Mouse (Mus musculus) ovary, postnatal 36 days (tissue): ENCODE data around the gene Arhgdib.
A peak's percentile ranks its signal among the peaks of the same experiment; 100 is the strongest.
"Not testable (repeated sequence)": the region's sequence is repeated elsewhere in the genome, so short reads cannot be mapped to it uniquely, and the experiment has no call there.

Experiments
- DNase-seq: peaks from one replicate; pipeline ENCODE4 v3.0.0; 2022; ENCODE audit warnings: low spot score, mixed read lengths

Arhgdib gene

DNA sequence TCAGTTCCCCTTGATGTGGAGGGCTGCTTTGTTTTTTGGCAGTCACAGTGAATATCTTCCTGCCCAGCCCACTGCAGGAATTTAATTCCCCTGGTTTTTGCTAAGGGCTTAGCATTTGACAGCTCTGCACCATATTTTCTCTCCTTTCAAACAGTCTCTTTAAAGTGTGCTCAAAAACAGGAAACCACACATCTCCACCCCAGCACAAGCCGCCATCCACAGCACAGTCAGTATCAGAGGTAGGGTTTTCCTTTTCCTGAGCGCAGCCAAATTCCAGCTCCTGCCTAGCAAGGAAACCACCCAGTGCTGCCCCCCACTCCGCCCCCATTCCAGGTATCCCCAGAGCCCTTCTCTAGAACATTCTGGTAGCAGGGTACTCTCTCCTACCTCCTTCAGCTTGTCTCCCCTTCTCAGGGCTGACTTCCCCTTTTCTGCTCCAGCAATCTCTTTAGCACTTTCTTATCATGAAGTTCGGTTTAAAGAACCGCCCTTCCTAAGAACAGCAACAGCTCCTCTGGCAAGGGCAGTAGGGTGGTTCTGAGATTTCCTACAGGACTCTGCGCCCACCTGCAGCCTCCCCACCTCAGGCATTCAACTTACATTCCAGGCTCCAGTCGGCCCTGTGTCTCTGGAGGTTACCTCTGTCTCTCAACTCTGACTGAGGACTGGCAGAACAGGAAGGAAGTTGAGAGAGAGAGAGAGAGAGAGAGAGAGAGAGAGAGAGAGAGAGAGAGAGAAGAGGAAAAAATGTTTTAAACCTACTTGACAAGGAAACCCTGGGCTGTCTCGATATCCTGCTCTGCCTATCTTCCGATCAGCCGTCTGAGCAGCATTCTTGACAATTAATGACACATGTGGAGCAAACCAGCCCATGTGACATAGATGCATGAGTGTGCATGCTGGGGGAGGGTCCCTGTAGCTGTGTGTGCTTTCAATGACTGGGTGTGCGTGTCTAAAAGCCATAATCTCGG, at the start of gene Arhgdib:
Gene Arhgdib, minus strand, starts transcription at position 849 of the 971 bp plus-strand sequence.
- no peak for DNase-seq

DNA sequence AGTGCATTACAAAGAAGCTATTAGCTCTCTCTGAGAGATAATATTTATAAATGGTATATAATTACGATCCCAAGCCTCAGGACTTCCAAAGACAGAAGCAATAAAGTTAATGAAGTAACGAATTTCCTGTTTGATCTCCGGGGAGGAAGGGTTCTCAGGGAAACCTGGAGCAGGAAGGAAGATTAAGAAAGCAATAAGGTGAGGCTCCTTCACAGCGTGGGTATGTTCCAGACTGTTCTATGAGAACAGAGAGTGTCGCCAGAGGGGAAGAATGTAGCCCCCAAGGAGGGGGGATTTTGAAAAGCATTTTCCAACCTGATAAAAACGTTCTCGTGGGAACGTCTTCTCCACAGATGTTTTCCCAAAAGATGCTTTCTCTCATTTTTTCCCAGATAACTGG, 48.9 kb upstream of the Arhgdib start:
- no peak for DNase-seq

DNA sequence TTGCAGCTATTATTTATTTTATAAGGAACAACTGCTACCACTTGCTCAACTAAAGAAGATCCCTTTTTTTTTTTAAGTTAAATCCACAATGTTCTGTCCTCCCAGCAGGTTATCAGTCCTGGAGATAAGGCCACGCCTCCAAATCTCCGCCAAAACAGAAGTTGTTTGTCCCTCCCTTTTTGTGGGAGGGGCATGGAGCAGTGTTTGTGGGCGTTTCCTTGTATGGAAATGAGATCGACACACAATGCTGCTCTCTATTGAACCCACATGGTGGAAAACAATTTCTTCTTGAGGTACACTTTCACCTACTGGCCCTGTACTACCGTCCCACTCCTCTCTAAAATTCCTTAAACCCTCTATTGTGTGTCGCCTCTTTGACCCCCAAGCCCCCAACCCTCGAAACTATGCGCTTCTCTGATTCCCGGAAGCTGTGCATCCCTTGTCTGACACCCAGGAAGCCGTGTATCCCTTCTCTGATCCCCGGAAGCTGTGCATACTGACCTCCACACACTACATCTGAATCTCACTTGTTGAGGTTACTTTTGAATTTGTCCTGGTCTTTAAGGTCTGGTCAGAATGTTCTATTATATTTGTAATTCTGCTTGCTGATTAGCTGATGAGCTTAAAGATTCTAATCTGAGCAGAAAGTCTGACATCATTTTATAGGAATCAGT, 48.3 kb upstream of the Arhgdib start:
- DNase-seq: peak; percentile 32

DNA sequence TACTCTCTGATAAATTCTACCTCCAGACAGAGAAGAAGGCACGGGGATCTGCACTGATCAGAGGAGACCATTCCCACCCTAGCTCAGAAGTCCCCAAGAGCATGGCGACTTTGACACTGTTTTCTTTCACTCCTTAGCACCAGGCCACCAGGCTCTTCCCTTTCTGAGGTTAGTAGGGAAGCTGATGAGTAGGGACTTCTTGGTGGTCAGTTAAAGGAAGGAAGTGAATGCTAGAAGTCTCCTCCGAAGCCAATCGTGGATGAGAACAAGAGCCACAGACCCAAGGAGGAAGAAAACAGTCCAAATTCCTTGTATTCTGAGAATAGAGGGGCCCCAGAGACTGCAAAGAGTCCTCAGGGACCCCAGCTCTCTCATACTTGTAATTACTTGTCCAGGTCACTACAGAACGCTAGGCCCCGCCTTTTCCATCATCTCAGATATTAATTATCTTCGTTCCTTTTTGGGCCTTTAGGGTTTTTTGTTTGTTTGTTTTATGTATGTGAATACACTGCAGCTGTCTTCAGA, 46.9 kb upstream of the Arhgdib start:
- DNase-seq: no peak

DNA sequence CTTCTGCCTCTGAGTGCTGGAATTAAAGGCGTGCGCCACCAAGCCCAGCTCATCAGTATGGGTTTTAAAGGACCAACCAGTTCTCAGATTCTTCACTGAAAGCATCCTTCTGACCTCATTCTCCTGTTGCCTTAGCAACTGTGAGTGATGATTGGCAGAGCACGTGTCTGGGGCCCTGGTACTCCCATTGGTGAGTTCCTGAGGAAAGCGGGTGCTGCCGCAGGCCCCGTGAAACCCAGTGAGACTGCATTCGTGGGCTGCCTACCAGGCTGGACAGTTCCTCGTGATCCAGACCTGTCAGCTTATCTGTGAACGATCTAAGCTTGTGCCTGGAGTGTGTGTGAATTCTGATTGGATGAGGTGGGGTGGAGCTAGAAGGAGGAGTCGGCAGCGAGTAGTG, 45.0 kb upstream of the Arhgdib start:
- DNase-seq: no peak

DNA sequence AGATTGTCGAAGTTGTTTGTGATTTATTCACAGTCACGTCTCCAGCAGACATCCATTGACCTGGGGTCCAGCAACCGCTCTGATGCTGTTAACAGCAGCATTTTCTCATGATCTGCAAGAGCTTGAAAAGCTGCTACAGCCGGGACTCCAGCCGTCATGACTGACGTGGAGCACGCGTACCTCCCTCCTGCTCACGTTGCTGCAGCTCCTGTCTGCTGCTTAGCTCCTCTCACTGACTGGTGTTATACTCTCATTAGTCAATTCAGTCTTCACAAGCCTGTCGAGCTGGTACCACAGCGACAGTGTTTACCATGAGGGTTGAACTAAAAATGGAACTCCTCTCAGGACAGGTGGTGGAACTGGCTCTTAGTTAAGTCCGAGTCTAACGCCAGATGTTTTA, 44.3 kb upstream of the Arhgdib start:
- DNase-seq: no peak

DNA sequence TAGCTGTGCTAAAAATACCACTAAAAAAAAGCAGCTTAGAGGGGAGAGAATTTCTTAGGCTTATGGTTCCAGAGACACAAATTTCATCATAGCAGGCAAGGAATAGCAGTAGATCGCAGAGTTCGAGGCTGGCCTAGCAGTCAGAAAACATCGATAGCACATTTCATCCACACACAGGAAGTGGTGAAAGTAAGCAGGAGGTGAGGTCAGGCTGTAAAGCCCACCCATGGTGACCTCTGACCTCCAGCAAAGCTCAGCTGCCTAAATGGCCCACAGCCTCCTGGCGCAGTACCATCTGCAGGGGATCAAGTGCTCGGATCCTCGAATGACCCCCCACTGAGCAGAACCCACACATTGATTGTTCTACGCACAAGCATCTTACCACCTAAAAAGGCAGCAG, 41.5 kb upstream of the Arhgdib start:
- no peak for DNase-seq

DNA sequence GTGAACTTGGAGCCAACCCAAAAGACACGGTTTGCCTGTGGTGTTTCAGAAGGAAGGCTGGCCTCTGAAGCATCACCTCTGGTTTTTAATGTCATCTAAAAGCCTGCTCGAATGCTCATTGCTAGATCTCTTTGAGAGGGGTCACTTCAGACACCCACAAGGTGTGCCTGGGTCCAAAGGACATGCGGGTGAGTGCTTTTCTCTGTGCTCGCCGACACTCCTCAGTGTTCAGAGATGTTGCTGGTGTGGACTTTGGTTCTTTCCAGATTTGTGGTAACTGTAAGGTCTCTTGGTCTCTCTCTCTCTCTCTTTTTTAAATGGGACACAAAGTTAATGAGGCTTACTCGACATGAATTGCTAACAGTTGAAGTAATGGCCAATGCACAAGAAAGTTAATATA, 40.9 kb upstream of the Arhgdib start:
- no peak for DNase-seq

DNA sequence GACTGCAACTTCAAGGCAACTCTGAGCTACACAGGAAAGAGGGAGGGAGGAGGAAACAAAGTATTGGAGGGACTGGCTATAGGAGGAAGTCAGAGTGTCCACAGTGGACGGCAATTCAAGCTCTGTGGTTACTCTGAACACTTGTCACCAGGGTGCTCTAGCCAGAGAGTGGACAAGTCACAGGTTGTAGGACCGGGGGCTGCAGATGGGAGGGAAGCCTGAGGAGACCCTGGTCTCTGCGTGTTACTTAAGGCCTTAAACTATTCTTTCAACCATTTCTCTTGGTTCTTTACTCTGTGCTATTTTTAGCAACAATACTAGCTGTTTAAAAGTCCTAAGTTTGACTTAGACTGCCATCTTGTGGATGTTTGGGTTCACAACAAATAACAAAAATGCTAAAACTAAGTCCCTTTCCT, 38.6 kb upstream of the Arhgdib start:
- DNase-seq: no peak

DNA sequence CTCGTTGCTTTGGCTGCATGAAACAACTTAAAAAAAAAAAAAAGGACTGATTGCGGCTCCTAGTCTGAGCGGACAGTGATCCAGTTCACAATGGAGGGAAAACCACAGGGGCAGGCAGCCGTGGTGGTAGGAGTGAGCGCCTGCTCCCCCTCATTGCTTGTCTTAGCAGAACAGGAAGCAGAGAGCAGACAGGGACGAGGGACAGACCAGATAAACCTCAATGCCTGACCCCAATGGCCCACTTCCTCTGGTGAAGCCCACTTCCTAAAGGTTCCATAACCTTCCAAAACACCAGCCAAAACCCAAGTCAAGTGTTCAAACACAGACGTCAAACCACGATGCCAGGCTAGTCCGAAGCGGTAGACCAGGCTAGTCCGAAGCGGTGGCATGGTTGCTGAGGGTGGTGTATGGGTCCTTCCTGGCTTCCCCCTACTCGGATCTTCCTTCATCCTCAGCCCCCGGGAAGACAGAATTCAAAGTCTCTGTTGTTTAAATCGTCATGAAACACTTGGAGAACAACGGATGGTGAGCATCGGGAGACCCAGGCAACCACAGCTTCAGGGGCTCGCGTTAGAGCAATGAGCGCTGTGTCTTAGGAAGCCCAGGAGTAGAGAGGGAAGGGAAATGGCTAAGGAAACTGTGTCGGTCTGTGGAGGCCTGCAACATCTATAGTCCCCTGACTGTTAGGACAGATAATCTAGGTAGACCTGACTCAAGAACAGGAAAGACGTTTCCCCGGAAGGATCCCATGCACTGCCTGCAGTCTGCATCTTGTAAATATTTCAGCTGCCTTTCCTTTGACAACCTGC, 37.8 kb upstream of the Arhgdib start:
- DNase-seq: no peak

DNA sequence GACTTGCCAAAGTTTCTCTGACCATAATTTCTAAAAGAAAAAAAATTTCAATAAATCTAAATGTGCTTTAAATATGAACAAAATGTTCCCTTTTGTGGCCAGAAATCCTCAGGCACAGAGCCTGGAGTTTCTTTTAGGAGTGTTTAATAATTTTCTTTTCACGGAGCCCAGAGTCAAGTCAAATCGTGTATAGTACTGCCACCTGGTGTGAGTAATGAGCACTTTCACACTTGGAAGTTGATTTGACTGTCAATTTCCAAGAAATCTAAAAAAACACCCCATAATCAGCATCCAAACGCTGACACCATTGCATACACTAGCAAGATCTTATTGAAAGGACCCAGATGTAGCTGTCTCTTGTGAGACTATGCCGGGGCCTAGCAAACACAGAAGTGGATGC, 27.2 kb upstream of the Arhgdib start:
- DNase-seq: not testable (repeated sequence)

DNA sequence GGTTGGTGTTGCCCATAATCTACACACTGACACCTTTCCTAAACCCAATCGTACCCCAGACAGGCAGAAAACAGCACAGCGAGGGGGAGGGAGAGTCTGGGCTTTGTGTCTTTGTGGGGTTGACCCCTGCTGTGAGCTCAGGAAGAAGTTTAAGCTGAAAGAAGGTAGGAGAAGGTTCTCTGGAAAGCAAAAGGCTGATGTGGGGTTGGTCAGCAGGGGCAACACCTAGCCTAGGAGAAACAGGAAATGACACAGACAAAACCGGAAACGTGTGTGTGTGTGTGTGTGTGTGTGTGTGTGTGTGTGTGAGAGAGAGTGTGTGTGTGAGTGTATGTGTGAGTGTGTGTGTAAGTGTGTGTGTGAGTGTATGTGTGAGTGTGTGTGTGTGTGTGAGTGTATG, 25.8 kb upstream of the Arhgdib start:
- no peak for DNase-seq

DNA sequence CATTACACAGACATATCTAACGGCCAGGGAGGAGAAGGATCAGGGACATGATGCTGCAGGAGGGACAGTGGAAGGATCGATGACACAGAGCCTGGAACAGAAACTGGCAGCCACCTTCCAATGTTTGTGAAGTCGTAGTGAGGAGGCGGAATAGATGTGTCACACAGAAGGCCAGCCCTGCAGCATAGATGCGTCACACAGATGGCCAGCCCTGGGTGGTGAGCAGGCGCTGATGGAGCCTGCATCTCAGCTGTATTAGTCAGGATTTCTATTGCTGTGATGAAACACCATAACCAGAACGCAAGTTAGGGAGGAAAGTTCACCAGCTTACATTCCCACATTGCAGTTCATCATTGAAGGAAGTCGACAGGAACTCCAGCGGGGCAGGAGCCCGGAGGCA, 24.2 kb upstream of the Arhgdib start:
- no peak for DNase-seq

DNA sequence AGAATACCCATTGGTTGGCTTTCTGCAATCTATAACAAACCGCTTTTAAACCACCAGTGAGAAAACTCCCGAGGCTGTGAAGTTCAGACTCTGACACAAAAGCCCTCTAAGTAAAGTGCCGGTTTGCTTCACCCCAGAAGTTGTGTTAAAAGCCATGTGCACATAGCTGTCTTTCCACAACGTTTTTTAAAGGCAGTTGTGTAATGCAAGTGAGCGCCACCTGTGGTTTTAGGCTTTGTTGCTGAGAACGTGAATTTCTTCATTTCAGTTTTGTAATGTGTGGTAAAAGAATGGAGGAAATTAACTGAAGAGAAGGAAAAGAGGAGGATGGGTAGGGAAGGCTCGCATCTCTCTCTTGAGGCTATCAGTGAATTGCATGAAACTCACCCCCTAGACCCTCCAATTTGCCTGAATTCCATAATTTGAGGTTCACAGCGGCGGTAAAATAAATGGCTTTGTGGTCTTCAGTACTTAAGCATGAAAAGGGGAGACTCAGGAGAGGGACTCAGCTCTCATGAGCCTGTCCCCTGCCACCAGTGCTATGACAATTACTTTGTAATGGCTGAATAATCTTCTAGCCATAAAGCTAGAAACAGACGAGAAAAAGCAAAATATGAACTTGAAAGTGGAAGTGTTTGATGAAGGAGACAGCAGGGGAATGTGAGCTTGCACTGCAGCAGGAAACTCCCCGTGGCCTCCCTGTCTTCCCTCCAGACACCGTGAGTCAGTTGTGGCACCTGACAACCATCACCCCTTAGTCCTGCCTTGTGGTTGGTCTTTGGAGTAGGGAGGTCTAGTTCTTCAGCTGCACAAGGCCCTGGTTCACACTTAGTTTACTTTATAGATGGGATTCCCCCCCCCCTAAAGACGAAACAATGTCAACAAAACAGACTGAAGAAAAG, 23.2 kb upstream of the Arhgdib start:
- DNase-seq: no peak

DNA sequence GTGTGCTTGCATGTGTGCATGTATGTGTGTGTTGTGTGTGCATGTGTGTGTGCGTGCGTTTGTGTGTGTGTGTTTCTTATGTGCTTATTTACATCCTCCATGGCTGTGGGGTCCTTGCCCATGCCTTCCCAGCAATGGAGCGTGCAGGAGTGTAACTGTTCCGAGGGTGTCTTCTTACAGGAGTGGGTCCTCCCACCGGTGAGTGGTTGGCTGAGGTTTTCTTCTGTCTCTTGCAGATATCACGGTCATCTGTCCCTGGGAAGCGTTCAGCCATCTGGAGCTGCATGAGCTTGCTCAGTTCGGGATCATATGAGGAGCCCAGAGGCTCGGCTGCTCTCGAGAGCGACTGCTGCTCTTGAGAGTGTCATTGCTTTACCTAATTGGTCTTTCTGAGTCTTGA, 21.3 kb upstream of the Arhgdib start:
- DNase-seq: no peak

DNA sequence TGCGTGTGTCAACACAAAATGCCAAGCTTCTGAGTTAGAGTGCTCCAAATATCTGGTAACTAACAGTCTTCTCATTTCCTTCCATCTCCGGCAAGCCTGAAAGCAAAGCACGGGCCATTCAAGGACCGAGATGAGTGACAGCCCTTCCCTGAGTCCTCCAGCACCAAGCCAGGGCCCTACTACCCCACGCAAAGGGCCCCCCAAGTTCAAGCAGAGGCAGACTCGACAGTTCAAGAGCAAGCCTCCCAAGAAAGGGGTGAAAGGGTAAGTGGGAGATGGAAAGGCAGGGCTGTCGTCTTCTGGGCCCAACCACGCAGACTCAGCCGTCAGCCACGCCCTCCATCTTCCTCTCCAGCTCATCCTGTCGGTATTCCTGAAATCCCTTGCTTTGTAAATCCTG, 17.4 kb upstream of the Arhgdib start:
- no peak for DNase-seq

DNA sequence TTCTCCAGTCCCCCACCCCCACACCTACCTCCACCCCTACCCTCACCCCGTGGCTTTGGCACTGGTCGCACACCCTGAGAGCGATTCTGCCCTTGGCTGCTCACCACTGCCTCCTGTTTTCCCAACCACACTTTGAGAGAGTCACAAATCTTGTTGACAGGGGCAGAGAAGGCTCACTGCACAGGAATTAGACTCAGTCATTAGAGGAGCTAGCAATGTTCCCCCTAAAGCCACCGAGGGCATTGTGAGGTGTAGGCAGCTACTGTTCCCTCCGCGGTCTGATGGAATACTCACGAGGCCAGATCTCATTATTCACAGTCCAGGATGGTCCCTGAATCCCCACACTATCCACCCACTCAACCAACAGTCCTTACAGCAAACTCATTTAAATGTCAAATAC, 15.4 kb upstream of the Arhgdib start:
- DNase-seq: no peak

DNA sequence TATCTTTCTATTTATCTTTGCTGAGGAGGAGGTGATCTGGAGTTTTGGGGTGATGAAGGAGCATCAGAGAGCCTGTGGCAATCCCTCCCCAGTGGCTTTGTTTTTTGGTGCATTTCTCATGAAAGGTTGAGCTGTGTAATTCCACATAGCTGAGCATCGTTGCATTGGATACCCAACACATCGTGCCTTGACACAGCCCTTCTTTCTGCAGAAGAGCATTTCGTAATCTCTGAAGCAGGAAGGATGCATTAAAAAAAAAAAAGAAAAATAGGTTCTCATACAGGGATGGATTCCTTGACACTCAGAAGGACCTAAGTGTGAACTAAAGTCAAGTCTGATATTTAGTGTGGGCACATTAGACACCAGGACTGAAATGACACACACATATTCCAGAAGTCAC, 13.5 kb upstream of the Arhgdib start:
- DNase-seq: no peak

DNA sequence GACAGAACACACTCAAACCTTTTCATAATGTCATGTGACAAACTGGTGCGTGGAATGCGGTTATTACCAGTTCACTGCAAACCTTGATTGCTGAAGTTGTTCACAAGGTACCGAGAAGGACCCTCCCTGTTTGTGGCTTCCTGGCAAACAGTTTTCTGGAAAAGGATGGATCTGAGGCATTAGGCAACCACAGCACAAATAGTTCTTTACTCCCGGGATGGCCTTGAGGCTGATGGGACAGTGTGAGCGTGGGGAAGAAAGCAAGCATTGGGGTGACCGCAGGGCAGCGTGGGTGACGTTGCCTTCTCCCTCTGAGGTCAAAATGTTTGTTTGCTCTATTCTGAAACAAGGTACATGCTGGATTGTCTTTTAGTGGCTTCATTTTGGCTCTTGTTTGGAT, 13.0 kb upstream of the Arhgdib start:
- no peak for DNase-seq

DNA sequence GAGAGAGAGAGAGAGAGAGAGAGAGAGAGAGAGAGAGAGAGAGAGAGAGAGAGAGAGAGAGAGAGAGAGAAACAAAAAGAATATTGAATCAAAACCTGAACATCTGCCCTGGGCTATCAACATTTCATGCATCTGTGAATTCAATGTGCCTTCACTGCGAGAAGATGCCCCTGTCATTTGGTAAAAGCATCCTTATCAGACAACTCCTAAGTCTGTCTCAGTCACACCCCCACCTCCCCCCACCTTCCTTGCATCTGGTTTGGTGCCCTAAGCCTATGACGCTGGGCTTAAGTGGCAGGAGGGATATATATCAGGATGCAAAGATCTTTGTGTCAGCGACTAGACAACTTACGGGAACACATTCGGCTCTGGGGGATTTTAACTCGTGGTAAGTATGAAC, 12.5 kb upstream of the Arhgdib start:
- DNase-seq: no peak

DNA sequence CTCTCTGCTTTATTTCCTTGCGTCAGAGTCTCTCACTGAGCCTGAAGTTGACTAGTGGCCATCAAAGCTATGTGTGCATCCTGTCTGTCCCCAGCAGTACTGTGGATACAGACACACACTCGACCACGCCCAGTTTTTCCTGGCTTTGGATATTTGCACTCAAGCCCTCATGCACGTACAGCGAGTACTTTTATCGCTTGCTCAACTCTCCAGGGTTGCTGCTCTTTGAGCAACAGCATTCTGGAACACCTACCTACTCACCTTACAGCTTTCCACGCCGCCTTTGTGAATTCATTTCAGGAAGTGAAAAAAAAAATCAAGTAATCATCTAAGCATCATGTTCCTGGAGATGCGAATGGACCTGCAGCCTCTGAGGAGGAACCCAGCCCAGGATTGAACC, 11.2 kb upstream of the Arhgdib start:
- DNase-seq: no peak
